Mouse (Mus musculus): ENCODE data around the gene Plekhs1.
"Not testable (repeated sequence)": the region's sequence is repeated elsewhere in the genome, so short reads cannot be mapped to it uniquely, and the experiment has no call there.

GRCm38 (mm10) chr19:56503069-56503468, 41.6 kb downstream of the Plekhs1 start:
- TF ChIP-seq CTCF (IDR thresholded peaks at IDR 0.05); EP300 (IDR thresholded peaks at IDR 0.05; ENCODE audit: insufficient read depth, low read depth, low read length): not testable (repeated sequence)

Measured in heart, adult 2 months (tissue).